In genomic region chr12:16370061-16370460, GRCm38 (mm10) we compare ENCODE assay signal across 26 mouse cellular contexts.
"Had no signal": no experiment of that assay in that cellular context is flagged by ENCODE, and none has a peak within 500 bp of the region (broad histone marks: within the 10 kb centered on the region; RNA-seq: fewer than 3 reads in every experiment).

No protein-coding gene starts in this region.

- H3K27ac ChIP-seq: gastrocnemius, adult 2 months; heart, adult 2 months; hindbrain, embryonic 10.5 days; hindbrain, embryonic 12.5 days; hindbrain, embryonic 14.5 days; intestine, embryonic 15.5 days; layer of hippocampus, adult 2 months; limb, embryonic 13.5 days; limb, embryonic 15.5 days; liver, embryonic 12.5 days; liver, embryonic 14.5 days had no signal

- H3K4me2 ChIP-seq: heart, embryonic 12.5 days; hindbrain, embryonic 12.5 days; hindbrain, embryonic 14.5 days; intestine, embryonic 15.5 days; limb, embryonic 13.5 days; limb, embryonic 15.5 days; liver, embryonic 12.5 days had no signal

- H3K9ac ChIP-seq: heart, embryonic 12.5 days; hindbrain, embryonic 12.5 days; hindbrain, embryonic 14.5 days; intestine, embryonic 15.5 days; limb, embryonic 13.5 days; limb, embryonic 15.5 days; liver, embryonic 12.5 days; liver, embryonic 14.5 days had no signal

- H3K4me1 ChIP-seq: heart, embryonic 12.5 days; hindbrain, embryonic 10.5 days; hindbrain, embryonic 12.5 days; intestine, embryonic 15.5 days; limb, embryonic 15.5 days; liver, embryonic 12.5 days had no signal

- H3K36me3 ChIP-seq: heart, embryonic 12.5 days; hindbrain, embryonic 10.5 days; hindbrain, embryonic 12.5 days; intestine, embryonic 15.5 days; limb, embryonic 13.5 days; limb, embryonic 15.5 days; liver, embryonic 12.5 days had no signal

- ATAC-seq: hindbrain, embryonic 16.5 days; inflammation-experienced regulatory T-cells, adult 6 months; intestine, embryonic 15.5 days; intestine, postnatal 0 days; liver, embryonic 12.5 days had no signal

- H3K4me3 ChIP-seq: gastrocnemius, adult 2 months; heart, adult 2 months; heart, embryonic 12.5 days; hindbrain, embryonic 10.5 days; hindbrain, embryonic 12.5 days; intestine, embryonic 15.5 days; layer of hippocampus, adult 2 months; limb, embryonic 13.5 days; limb, embryonic 15.5 days; liver, embryonic 12.5 days had no signal

- H3K27me3 ChIP-seq: heart, embryonic 12.5 days; hindbrain, embryonic 12.5 days; intestine, embryonic 15.5 days; limb, embryonic 13.5 days; limb, embryonic 15.5 days; liver, embryonic 12.5 days had no signal

- DNase-seq: gastrocnemius, adult 2 months; gastrocnemius, postnatal 10 days; gastrocnemius, postnatal 25 days; heart, adult 2 months; heart, postnatal 10 days; heart, postnatal 4 days; kidney, adult 18-20 months; kidney, adult 8-10 months; kidney, postnatal 10 days; kidney, postnatal 25 days; kidney, postnatal 4 days; layer of hippocampus, postnatal 36 days; left cerebral cortex, postnatal 4 days had no signal

- H3K9me3 ChIP-seq: heart, embryonic 12.5 days; hindbrain, embryonic 10.5 days; hindbrain, embryonic 12.5 days; intestine, embryonic 15.5 days; limb, embryonic 13.5 days; limb, embryonic 15.5 days; liver, embryonic 12.5 days had no signal
